Mouse (Mus musculus) adrenal gland, adult 2 months (tissue): ENCODE results near the gene Aif1. TPM values are rescaled to one million over a fixed set of nuclear protein-coding genes. Genes with fewer than 3 reads are reported as not detected.

Experiments
- DNase-seq: peaks from one replicate; pipeline ENCODE4 v3.0.0; 2021
- long read RNA-seq: library from polyadenylated mRNA; stranded (forward); transcript quantifications from one replicate; pipeline ENCODE4 v2.0.0, GENCODE M21; 2021
- polyA plus RNA-seq: library from polyadenylated mRNA; depleted of rRNA; stranded (reverse); fragments of >200 nt; gene quantifications from 2 replicates; pipeline ENCODE4 v1.2.3, GENCODE M21; 2012; rRNA removed
- total RNA-seq, 2 experiments: library from RNA; stranded (reverse); gene quantifications; 2 replicates each; pipeline ENCODE4 v1.2.3; 2021

The Aif1 gene
- total RNA-seq: 1 to 10 TPM; 3.4 to 6.4 TPM
- polyA plus RNA-seq: 0.30 and 0.46 TPM in 2 replicates
- long read RNA-seq, partial matches to known transcripts: 0 of 4 reads
- long read RNA-seq, other reads (novel, unspliced or antisense): 1 of 4 reads

DNA sequence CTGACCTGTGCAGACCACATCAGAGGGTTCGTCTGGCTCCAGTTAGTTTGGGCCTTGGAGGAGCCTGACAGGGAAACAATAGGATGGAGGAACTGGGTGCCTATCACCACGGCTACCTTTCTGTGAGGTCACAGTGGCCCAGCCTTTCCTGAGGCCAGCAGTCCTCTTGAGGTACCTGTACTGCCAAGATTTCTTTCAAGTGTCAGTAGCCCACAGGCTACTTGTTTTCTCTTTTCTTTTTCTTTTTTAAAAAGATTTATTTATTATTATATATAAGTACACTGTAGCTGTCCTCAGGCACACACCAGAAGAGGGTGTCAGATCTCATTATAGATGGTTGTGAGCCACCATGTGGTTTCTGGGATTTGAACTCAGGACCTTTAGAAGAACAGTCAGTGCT lies at the start of gene Aif1:
TSS of gene Aif1 (minus strand) at position 101 of the 400 bp plus-strand sequence.
- no peak for DNase-seq

DNA sequence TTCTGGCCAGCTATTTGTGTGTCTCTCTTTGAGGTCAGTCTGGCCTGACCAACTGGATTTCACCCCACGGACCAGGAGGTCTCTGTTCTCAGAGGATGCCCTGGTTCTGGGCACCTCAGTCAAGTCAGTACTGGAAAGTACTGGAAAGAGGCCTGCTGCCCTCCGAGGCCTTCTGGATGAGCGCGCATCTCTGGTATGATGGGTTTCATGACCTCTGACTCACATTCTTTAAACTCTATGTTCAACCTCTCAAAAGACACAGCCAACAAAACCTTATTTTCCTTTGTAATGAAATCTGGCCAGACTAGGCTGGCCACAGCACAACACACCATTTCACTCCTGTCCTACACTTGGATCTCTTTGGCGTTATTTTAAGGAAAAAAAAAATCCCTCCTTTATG lies 49.6 kb upstream of the Aif1 start:
- DNase-seq: peak; percentile 29

DNA sequence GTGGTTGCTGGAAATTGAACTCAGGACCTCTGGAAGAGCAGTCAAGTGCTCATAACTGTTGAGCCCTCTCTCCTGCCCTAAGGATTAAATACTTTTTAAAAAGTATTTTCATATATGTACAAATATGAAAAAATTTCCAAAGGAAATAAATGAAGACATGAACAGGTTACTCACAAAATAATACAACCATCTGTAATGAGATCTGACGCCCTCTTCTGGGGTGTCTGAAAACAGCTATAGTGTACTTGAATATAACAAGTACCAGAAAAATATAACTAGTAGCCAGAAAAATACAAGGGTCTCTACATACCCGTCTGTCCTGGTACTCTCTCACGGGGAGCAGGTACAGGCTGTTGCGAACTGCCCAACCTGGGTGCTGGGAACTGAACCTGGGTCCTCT lies 48.8 kb upstream of the Aif1 start:
- no peak for DNase-seq

DNA sequence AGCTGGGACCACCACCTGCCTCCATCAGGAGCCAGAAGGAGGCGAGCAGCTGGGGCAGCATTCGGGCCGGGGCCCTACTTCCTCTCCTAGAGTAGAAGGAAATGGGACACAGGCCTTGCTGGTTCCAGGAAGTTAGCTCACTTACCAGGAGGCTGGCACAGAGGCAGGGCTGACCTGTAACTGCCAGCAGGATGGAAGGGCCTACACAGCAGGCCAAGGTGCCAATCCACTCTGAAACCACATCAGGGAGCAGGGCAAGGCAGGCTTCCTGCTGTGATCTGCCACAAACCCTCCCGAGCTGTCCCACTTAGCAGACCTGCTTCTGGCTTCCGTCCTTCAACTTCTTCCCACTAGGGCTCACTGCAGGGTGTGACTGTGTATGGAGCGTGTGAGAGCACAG lies 46.4 kb upstream of the Aif1 start:
- DNase-seq: peak; percentile 29

DNA sequence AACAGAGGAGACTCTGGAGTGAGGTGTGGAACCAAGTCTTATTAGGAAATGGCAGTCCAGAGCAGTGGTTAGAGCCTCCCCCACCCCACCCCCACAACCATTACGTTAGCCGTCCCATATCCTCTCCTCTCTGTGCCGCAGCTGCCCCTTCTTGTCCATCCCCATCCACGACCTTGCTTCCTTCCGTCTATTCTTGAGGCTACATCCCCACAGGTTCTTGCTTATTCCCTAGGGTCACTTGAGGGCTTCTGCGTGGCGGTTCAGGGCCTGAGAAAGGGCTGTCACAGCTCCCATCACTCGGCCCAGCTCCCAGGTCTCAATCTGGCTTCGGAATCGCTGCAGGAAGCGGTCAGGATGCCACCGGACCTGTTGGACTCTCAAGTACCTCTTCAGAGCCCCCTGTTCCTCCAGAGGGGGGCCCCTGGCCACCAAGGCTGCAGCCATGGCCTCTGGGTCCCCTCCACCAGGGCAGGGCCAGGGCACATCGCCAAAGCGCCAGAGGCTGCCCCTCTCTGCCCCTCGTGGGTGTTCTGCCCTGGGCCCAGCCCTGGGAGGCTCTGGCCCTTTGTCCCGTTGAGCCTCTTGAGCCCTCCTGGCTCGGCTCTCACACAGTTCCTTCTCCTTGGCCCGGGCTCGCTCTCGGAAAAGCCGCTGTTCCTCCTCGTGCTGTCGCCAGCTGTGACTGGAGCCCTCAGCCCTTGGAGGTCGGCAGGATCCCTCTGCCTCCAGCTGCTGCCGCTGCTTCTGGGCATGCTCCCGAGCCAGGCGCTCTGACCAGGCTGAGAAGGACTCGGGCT lies 44.5 kb upstream of the Aif1 start, which contains the start of gene Gm16181:
TSS of gene Gm16181 (plus strand) at position 679 of the 797 bp plus-strand sequence.
- DNase-seq: no peak

DNA sequence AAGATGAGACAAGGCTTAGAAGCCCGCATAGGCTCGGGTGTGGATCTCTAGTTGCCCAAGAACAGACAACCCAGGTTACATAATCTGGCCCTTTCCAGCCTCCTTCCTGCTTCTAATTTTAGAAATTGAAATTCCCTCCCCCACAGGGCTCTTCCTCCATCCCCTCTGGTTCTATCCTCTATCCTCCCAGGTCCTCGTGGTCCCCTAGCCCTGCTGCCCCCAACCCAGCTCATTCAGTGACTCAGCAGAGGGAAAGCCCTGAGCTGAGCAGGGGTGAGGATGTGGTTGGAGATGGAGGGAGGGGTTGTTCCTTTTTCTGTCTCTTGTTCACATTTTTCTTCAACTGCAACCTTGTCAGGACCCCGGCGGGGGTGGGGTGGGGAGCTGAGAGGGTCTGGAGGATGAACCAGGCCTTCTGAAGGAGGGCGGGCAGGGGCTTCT lies 43.8 kb upstream of the Aif1 start:
- DNase-seq: no peak

DNA sequence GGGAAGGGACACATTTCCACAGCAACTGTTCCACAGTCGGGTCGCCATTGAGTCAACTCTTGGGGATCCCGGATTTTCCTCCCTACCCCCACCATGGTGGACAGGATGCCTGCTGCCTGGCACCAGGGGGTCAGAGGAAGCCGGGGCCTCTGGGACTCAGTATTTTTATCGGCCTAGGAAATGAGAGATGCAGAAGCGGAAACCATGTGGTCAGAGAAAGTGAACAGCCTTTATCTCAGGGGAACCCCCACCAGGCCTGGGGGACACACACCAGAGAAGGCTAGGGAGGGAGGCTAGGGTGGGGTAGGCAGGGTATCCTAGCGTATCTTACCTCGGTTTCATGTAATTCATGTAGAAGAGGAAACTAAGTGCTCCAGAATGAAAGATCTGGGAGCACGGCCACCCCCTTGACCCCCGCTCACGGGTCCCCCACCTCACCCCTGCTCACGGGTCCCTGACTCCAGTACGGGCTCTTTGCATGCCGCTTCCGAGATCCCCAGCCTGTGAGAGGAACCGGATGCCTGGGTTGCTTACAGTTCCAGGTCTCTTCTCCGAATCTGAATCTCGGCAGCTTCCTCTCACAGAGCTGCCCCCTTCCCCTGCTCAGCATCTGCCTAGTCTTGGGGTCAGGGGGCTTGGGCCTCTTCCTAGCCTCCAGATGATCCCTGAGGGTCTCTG lies 42.8 kb upstream of the Aif1 start:
- peak; percentile 57 for DNase-seq

DNA sequence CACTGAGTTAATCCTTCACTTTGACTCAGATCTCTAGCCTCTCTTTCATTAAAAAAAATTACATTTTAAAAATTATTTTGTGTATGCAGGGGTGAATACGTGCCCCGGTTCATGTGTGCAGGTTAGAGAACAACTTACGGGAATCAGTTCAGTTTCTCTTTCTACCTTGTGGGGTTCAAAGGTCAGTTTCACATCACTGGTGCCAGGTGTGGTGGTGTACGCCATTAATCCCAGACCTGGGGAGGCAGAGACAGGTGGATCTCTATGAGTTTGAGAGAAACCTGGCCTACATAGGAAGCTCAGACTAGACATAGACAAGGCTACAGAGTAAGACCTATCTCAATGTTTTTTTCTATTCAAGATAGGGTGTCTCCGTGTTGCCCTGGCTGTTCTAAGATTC lies 37.2 kb upstream of the Aif1 start:
- DNase-seq: no peak

DNA sequence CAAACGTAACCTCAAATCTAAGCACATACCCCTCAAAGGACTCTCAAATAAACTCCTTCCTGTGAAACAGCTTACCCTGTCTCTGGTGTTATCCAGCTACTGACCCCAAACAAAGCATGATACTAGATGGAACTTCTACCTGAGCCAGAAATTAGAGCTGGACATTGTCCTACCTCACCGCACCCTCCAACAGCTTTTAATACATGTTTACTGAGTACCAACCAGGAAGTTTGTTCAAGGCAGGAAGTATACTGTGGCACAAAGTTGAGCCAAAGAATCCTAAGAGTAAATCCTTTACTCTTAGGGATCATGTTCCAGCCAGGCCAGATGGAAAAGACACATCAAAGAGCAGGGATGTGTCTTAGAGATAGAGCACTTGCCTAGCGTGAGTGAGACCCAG lies 34.7 kb upstream of the Aif1 start:
- DNase-seq: no peak

DNA sequence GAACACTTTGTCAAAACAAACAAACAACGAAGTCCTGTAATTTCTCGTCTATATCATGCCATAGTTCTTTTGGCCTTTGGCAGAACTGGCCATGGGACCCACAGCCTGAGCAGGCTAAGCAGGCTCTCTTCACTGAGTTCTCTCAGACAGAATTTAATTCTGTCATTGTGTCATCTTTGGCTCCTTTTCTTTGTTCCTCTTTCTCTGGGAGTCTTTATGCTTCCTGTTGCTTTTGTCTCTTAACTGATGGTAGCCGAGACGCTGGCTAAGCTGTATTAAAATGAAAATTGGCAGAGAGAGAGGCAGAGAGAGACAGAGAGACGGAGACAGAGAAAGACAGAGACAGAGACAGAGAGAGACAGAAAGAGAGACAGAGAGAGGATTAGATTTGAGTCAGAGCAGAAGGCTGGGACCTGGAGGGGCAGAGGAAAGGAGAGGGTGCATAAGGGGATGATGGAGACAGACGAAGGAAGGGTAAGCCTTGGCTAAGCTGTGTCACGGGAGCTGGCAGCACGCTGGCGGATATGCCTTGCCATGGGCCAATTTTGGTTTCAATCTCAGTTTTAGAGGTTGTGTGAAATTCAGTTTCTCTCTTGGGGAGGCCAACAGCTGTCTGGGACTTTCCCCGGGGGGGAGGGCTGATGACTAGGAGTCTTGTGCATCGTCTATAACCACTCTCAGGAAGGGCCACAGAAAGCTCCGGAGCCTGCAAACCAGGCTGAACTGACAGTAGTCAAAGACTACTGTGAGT lies 34.1 kb upstream of the Aif1 start:
- DNase-seq: no peak

DNA sequence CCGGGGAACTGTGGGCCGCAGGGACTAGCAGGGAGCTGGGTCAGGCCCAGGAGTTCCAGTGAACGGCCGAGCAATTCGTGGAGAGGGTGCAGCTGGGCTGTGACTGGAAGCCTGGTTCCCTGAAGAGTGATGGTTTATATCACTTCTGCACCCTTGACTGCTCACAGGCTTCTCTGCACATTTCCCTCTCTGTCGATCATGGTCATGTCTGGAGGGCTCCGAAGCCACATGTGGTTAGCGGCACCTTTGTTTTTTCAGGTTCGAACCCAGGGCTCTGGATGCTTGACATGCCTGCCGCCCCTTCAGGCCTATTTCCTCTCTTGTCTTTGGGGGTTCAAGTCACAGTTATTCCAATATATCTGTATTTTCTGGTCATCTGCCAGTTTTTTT lies 29.5 kb upstream of the Aif1 start:
- no peak for DNase-seq

DNA sequence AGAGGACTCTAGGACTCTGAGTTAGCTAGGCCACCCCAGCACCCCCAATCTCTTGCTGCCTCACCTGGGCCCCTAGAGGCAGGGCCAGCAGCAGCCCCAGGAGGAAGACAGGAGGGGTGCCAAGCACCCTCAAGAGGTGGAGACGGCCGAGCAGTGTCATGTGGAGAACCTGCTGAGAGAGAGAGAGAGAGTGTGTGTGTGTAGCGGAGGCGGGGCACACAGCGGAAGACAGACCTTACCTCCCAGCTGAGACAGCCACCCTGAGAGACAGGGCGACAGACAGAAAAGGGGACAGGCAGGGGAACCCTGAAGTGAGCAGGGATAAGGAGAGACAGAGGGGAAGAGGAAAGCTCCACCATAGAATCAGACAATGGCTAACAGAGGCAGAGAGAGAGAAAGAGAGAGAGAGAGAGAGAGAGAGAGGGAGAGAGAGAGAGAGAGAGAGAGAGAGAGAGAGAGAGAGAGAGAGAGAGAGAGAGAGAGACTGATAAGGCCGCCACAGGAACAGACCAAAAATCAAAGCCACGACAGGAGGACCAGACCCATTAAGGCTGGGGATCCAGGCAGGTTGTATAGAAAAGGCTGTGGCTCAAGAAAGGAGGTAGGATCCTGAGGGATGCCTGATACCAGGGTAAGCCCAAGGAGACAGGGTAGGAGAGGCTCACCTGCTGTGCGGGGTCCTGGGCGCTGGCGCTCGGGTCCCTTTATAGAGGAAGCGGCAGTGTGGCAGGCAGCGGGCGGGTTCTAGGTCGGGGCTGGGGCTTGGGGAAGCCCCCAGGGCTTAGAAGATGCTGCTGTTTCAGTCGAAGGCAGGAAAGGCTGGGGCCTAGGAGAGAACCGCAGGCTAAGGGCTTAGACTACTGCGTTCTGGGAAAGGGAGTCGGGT lies 28.9 kb upstream of the Aif1 start, which contains the start of gene Lta:
TSS of gene Lta (minus strand) at position 858 of the 886 bp plus-strand sequence.
- DNase-seq: no peak

DNA sequence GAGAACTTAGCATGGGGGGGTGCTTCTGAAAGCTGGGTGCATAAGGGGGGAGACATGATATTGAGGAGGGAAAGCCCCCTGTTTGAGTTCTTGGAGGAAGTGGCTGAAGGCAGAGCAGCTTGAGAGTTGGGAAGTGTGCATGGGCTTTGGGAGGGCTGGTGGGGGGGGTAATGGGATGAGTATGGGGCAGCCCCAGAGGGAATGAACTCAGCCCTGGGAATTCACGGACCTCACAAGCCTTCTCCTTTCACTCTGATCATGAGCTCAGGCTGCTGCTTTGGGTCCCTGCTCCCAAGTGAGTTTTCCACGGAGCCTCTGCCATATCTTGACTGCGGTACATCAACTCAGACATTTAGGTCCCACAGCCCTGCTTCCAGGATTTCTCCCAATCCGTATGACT lies 26.6 kb upstream of the Aif1 start:
- no peak for DNase-seq

DNA sequence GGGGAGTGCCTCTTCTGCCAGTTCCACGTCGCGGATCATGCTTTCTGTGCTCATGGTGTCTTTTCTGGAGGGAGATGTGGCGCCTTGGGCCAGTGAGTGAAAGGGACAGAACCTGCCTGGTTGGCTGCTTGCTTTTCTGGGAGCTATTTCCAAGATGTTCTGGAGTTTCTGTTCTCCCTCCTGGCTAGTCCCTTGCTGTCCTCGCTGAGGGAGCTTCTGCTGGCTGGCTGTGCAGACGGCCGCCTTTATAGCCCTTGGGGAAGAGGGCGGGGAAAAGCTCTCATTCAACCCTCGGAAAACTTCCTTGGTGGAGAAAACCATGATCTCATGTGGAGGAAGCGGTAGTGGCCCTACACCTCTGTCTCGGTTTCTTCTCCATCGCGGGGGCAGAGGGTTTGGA lies 25.9 kb upstream of the Aif1 start, which contains the start of gene Tnf:
TSS of gene Tnf (minus strand) at position 221 of the 400 bp plus-strand sequence.
- DNase-seq: peak; percentile 61

DNA sequence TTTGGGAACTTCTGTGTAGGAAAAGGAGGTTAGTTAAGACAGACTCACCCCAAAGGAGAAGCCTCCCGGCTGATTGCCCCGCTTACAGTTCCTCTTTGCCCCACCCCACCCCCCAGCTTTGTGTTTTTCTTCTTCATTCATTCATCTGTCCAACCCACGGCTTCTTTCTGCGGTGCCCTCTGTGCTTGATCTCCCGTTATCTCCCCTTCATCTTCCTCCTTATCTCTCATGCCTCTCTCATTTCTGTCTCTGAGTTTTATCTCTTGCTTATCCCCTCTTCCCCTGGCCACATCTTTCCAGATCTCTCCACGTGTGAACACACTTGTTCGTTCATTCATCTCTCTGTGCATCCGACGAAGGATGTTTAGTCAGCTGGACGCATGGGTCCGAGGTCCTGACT lies 25.3 kb upstream of the Aif1 start:
- DNase-seq: no peak

DNA sequence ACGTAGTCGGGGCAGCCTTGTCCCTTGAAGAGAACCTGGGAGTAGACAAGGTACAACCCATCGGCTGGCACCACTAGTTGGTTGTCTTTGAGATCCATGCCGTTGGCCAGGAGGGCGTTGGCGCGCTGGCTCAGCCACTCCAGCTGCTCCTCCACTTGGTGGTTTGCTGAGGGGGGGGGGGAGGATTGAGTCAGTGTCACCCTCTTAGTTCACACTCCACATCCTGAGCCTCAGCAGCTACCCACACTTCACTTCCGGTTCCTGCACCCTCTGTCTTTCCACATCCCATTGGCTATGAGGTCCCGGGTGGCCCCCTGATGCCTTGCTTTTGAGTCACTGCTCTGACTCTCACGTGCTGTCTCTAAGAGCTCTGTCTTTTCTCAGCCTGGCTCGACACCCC lies 24.5 kb upstream of the Aif1 start:
- no peak for DNase-seq

DNA sequence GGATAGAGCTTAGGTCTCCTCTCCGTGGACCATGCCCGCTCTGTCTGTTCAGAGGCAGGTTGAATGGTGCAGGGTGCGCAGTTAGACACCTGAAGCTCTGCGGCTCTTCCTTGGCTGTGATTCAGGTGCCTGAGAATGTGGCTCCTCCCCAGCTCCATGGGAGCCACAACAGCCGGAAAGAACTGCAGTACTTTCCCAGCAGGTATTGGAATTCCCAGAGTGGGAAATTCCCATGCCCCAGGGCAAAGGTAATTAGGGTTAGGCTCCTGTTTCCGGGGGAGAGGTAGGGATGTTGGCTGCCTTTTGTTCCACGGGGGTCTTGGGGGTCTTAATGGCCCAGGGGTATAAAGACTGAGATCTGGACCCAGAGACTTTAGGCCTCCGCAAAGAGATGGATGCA lies 23.1 kb upstream of the Aif1 start:
- DNase-seq: no peak

DNA sequence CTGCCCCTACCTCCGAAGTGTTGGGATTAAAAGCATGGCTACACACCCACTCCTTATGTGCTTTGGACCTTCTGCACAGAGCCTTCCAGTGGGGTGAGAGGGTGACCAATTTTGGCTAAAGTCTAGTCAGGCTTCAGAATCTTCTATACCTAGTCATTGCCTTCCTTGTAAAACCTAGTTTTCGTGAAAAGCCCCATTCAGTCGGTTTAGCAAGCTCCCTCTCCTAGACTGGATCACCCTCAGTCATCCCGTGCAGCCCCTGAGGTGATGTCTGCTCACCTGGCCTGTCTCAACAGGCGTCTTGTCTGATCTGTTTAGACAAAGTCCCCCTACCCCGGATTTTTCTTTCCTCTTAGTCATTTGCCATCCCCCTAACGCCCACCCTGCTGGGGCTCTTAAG lies 22.2 kb upstream of the Aif1 start:
- no peak for DNase-seq

DNA sequence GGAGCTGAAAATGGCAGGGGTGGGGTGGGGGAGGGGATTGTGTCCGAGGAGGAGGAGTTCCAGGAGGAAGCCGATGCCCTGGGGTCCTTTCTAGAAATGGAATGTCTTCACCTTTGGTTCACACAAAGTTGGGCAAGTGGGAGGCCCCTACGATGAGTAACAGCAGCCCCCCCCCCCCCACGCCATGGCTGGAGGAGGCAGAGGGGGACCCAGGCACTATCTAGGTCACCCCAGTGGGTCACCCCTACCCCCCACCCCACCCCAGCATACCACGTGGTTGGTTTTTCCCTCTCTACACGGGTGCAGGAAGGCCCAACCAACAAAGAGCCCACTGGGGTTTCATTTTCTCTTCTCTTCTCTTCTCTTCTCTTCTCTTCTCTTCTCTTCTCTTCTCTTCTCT lies 21.3 kb upstream of the Aif1 start:
- DNase-seq: no peak

DNA sequence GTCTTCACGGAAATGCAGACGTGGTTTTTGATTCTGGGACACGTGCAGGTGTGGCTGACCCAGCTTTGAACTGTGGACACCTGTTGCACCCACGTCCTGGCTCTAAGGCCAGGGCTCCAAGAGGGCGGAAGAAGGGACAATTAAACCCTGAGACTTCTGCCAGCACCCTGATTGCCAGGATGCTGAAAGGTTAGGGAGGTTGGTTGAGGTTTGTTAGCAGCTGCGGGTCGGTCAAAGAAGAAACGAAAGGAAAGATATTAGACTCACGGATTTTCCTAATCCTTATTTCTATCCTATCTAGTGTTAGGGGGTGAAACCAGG lies 20.4 kb upstream of the Aif1 start:
- DNase-seq: no peak

DNA sequence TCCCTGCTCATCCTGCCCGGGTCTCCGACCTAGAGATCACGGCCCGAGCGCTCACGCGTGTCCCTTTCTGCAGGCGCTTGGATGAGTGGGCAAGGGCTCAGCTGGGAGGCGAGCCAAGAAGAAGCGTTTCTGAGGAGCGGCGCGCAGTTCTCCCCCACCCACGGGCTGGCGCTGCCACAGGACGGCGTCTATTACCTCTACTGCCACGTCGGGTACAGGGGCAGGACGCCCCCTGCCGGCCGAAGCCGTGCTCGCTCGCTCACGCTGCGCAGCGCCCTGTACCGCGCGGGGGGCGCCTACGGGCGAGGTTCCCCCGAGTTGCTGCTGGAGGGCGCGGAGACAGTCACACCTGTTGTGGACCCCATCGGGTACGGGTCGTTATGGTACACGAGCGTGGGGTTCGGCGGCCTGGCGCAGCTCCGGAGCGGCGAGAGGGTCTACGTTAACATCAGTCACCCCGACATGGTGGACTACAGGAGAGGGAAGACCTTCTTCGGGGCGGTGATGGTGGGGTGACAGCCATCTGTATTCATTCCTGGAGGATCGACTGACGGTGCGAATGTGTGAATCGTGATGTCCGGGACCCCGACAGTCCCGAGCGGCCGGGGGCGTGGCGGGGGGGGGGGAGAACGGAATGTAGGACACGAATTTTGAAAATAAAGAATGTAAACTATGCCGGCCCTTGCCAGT lies 19.9 kb upstream of the Aif1 start:
- DNase-seq: peak; percentile 84
